Mouse (Mus musculus) embryonic fibroblast, embryonic 13.5 days (primary cell): ENCODE data around the gene Nde1.

Source experiments
- CTCF ChIP-seq: IDR thresholded peaks from 2 replicates; pipeline ENCODE4 v1.5.1; 2011; ENCODE audit warnings: mild to moderate bottlenecking, control low read depth, low read length, moderate library complexity, borderline replicate concordance; ENCODE audit not compliant: insufficient read depth
- POLR2A ChIP-seq: IDR thresholded peaks from 2 replicates; pipeline ENCODE4 v1.6.1; 2011; ENCODE audit warnings: low read depth, mild to moderate bottlenecking, control low read depth, low read length, moderate library complexity

GRCm38 (mm10) chr16:14121563-14121962 is 41.5 kb upstream of the Nde1 start:
- no peak for TF ChIP-seq POLR2A
- TF ChIP-seq CTCF = no peak
